9 mouse cellular contexts compared by ENCODE assay signal in genomic region chr12:85094706-85095105, GRCm38 (mm10). TPM values are rescaled to one million over a fixed set of nuclear protein-coding genes. Genes with fewer than 3 reads are reported as not detected.
A peak's percentile ranks its signal among the peaks of the same experiment; 100 is the strongest.
DNase-seq lines count a peak whose midpoint lies in the region; ATAC-seq lines count a peak whose summit lies in the region.
"Had no signal": no experiment of that assay in that cellular context is flagged by ENCODE, and none has a peak within 500 bp of the region (broad histone marks: within the 10 kb centered on the region; RNA-seq: fewer than 3 reads in every experiment).

No protein-coding gene starts in this region.

- DNase-seq in heart, adult 18-20 months, result peak; percentile 57 to 62
- DNase-seq in MN1 (ENCODE audit: low spot score), result peak; percentile 54
- DNase-seq in gastrocnemius, postnatal 25 days, result peak; percentile 78
- no peak for DNase-seq in frontal cortex, postnatal 10 days (ENCODE audit: low spot score in 2 of 2)
- no peak for DNase-seq in left cerebral cortex, adult 18-20 months (ENCODE audit: low spot score in 2 of 2)

- H3K9me3 ChIP-seq in heart, embryonic 11.5 days (replicated peaks; ENCODE audit: control insufficient read depth, low read length), result no peaks in the 10 kb centered on the region
- H3K9me3 ChIP-seq in limb, embryonic 13.5 days, result no peaks in the 10 kb centered on the region

- no peaks in the 10 kb centered on the region for H3K27me3 ChIP-seq in heart, embryonic 11.5 days (ENCODE audit: control insufficient read depth, insufficient read depth, low read length)
- no peaks in the 10 kb centered on the region for H3K27me3 ChIP-seq in limb, embryonic 13.5 days

- H3K27ac ChIP-seq in heart, embryonic 11.5 days (ENCODE audit: low read depth, low read length), result no peak overlapping the region
- H3K27ac ChIP-seq in limb, embryonic 13.5 days, result 0 out of 2 replicates have a peak overlapping the region, but pooled peaks have one; percentile 10

- no peak for ATAC-seq in heart, embryonic 11.5 days (replicated peaks; ENCODE audit: insufficient number of reproducible peaks, low FRiP score, low TSS enrichment)
- no peak for ATAC-seq in limb, embryonic 13.5 days (ENCODE audit: low FRiP score, low read depth)
- no peak for ATAC-seq in monocyte, adult 5-6 weeks (replicated peaks; ENCODE audit: insufficient number of reproducible peaks, low FRiP score, low TSS enrichment, poor library complexity, severe bottlenecking)

- no peak overlapping the region for H3K4me2 ChIP-seq in heart, embryonic 11.5 days
- H3K4me2 ChIP-seq in limb, embryonic 13.5 days (replicated peaks), result no peak overlapping the region

- H3K4me3 ChIP-seq in heart, embryonic 11.5 days (ENCODE audit: low read depth, low read length), result no peak overlapping the region
- no peak overlapping the region for H3K4me3 ChIP-seq in limb, embryonic 13.5 days

- no peaks in the 10 kb centered on the region; the same call in 1 of the 2 replicates for H3K4me1 ChIP-seq in heart, embryonic 11.5 days (ENCODE audit: control insufficient read depth, insufficient read depth, low read length)
- peaks cover 36% of the 10 kb centered on the region for H3K4me1 ChIP-seq in limb, embryonic 13.5 days

- 78% methylated on average over 10 of the region's 10 CpGs for WGBS in heart, embryonic 11.5 days (ENCODE audit: insufficient replicate concordance)
- 67% methylated on average over 10 of the region's 10 CpGs for WGBS in limb, embryonic 13.5 days

- H3K9ac ChIP-seq in heart, embryonic 11.5 days (ENCODE audit: low read depth, low read length), result no peak overlapping the region
- 0 out of 2 replicates have a peak overlapping the region, but pooled peaks have one; percentile 48 for H3K9ac ChIP-seq in limb, embryonic 13.5 days

- no peaks in the 10 kb centered on the region for H3K36me3 ChIP-seq in heart, embryonic 11.5 days (ENCODE audit: control insufficient read depth, insufficient read depth, low read length)
- 0 out of 2 replicates have a peak, but pooled peaks cover 4% of the 10 kb centered on the region for H3K36me3 ChIP-seq in limb, embryonic 13.5 days

RNA-seq across cellular contexts. Expression of gene Prox2, which starts 15.9 kb away (rescaled TPM):
- 1 to 10 TPM; 1.5 to 2.6 TPM for total RNA-seq in heart, adult 18-20 months (2021)
- polyA plus RNA-seq in heart, embryonic 11.5 days (2014; fragmentation: Nextera tagmentation; extraction: Ambion mirVana), result 2.5 and 3.1 TPM in 2 replicates
- total RNA-seq in gastrocnemius, postnatal 25 days (2021), result 1 to 10 TPM; 2.2 to 2.3 TPM
- polyA plus RNA-seq in limb, embryonic 13.5 days (2015; fragmentation: Nextera tagmentation; extraction: Ambion mirVana), result 3.6 and 4.1 TPM in 2 replicates
- total RNA-seq in monocyte, adult 5-6 weeks (2017), result 5.0 TPM in 1 of 3 replicates, not detected in the others
- 1 to 10 TPM in 1 of 2 experiments, under 1 TPM in 1; 1.00 to 2.3 TPM for total RNA-seq in left cerebral cortex, adult 18-20 months (2021)

RNA-seq across cellular contexts. Expression of gene Dlst, which starts 15.9 kb away (rescaled TPM):
- total RNA-seq in heart, adult 18-20 months (2021), result 100 to 1,000 TPM; 759 to 769 TPM
- 170 and 200 TPM in 2 replicates for polyA plus RNA-seq in heart, embryonic 11.5 days (2014; fragmentation: Nextera tagmentation; extraction: Ambion mirVana)
- 100 to 1,000 TPM; 326 to 330 TPM for total RNA-seq in gastrocnemius, postnatal 25 days (2021)
- 105 and 110 TPM in 2 replicates for polyA plus RNA-seq in limb, embryonic 13.5 days (2015; fragmentation: Nextera tagmentation; extraction: Ambion mirVana)
- 309 to 346 TPM (median 316 TPM) in 3 replicates for total RNA-seq in monocyte, adult 5-6 weeks (2017)
- 100 to 1,000 TPM; 147 to 157 TPM for total RNA-seq in left cerebral cortex, adult 18-20 months (2021)

RNA-seq across cellular contexts. Expression of gene Rps6kl1, which starts 56.4 kb away (rescaled TPM):
- total RNA-seq in heart, adult 18-20 months (2021), result 1 to 10 TPM; 1.4 to 2.1 TPM
- 0.94 and 1.3 TPM in 2 replicates for polyA plus RNA-seq in heart, embryonic 11.5 days (2014; fragmentation: Nextera tagmentation; extraction: Ambion mirVana)
- total RNA-seq in gastrocnemius, postnatal 25 days (2021), result 1 to 10 TPM in 1 of 2 experiments, under 1 TPM in 1; 0.95 to 1.1 TPM
- polyA plus RNA-seq in limb, embryonic 13.5 days (2015; fragmentation: Nextera tagmentation; extraction: Ambion mirVana), result 0.31 and 0.33 TPM in 2 replicates
- 0.19 TPM in 1 of 3 replicates, not detected in the others for total RNA-seq in monocyte, adult 5-6 weeks (2017)
- total RNA-seq in left cerebral cortex, adult 18-20 months (2021), result 10 to 100 TPM; 31.4 to 32.8 TPM
- total RNA-seq: hematopoietic stem cell, adult 5-6 weeks had no signal

Comparison
In these comparisons a context has a peak if more than half of its experiments do, and no peak if none do; other contexts are left out.
1. DNase-seq: peak in heart, adult 18-20 months (2 of 2), MN1 (single experiment) and gastrocnemius, postnatal 25 days (single experiment); none in frontal cortex, postnatal 10 days (0 of 2) and left cerebral cortex, adult 18-20 months (0 of 2).
2. RNA of gene Rps6kl1, which starts 56.4 kb away (total RNA-seq): 31.4 to 32.8 TPM in left cerebral cortex, adult 18-20 months; 1.4 to 2.1 TPM in heart, adult 18-20 months, 0.95 to 1.1 TPM in gastrocnemius, postnatal 25 days and 0.19 TPM in monocyte, adult 5-6 weeks; every median in the first group is over 10 times any median in the second.